Comparison of ENCODE assay signal across 9 mouse cellular contexts in the genomic region with DNA sequence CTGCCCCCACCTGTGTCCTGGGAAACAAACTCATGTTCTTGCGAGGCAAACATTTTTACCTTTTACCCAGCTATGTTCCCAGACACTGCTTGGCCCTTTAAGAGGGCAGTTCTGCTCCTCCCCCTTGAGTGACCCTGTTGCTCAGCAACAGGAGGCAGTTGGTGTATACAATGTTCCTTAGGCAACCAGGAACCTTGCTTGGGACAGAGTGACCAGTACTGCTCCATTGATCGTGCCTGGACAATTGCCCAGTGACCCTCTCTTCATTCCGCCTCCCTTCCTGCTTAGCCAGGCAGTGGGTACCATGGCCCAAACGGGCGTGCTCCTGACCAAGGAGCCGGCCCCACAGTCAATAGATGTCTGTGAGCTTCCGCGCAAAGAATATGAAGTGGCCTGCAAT. TPM values are rescaled to one million over a fixed set of nuclear protein-coding genes. Genes with fewer than 3 reads are reported as not detected.
DNase-seq lines count a peak whose midpoint lies in the region; ATAC-seq and TF ChIP-seq lines count a peak whose summit lies in the region.
"Had no signal": no experiment of that assay in that cellular context is flagged by ENCODE, and none has a peak within 500 bp of the region (broad histone marks: within the 10 kb centered on the region; RNA-seq: fewer than 3 reads in every experiment).

No protein-coding gene starts in this region.

- ATAC-seq in heart, postnatal 0 days (ENCODE audit: insufficient read depth, low read depth): no peak
- ATAC-seq in liver, embryonic 12.5 days: peak; percentile 49; the same call in 1 of the 2 replicates
- no peak for ATAC-seq in megakaryocyte progenitor cell, adult 5-6 weeks (replicated peaks; ENCODE audit: poor library complexity)

- peaks cover 15% of the 10 kb centered on the region; the same call in 1 of the 2 replicates for H3K4me1 ChIP-seq in heart, postnatal 0 days (ENCODE audit: control insufficient read depth, insufficient read depth)
- peaks cover 11% of the 10 kb centered on the region; the same call in 1 of the 2 replicates for H3K4me1 ChIP-seq in liver, embryonic 12.5 days

- H3K4me2 ChIP-seq in heart, postnatal 0 days (ENCODE audit: low read depth, low read length): peak overlapping the region; percentile 50
- H3K4me2 ChIP-seq in liver, embryonic 12.5 days: peak overlapping the region; percentile 32

- H3K27ac ChIP-seq in heart, postnatal 0 days (ENCODE audit: low read depth): no peak overlapping the region
- no peak overlapping the region for H3K27ac ChIP-seq in liver, embryonic 12.5 days
- H3K27ac ChIP-seq: heart, adult 2 months had no signal

- H3K27me3 ChIP-seq in heart, postnatal 0 days (ENCODE audit: control insufficient read depth, insufficient read depth, low read length): peaks cover 25% of the 10 kb centered on the region
- peaks cover 62% of the 10 kb centered on the region for H3K27me3 ChIP-seq in liver, embryonic 12.5 days (replicated peaks)

- WGBS in heart, postnatal 0 days: 32% methylated on average over 8 of the region's 8 CpGs
- WGBS in liver, embryonic 12.5 days (ENCODE audit: insufficient replicate concordance): 41% methylated on average over 8 of the region's 8 CpGs

- no peaks in the 10 kb centered on the region for H3K9me3 ChIP-seq in heart, postnatal 0 days (replicated peaks; ENCODE audit: control insufficient read depth, low read length)
- no peaks in the 10 kb centered on the region for H3K9me3 ChIP-seq in liver, embryonic 12.5 days (replicated peaks)

- TF ChIP-seq EP300 in heart, postnatal 0 days (IDR thresholded peaks at IDR 0.05; ENCODE audit: low read depth): no peak

- H3K9ac ChIP-seq in heart, postnatal 0 days (replicated peaks; ENCODE audit: low read depth, low read length): no peak overlapping the region
- H3K9ac ChIP-seq in liver, embryonic 12.5 days: no peak overlapping the region

- intact Hi-C loops in left cerebral cortex, postnatal 4 days (cut with DNase I): loop anchor here (5.0 to 10.0 kb wide), 2 partner anchors 139 to 177 kb away; a partner anchor contains a TSS

- no peak for TF ChIP-seq CTCF in heart, postnatal 0 days (IDR thresholded peaks at IDR 0.05; ENCODE audit: low read depth)

- DNase-seq in left cerebral cortex, postnatal 4 days: peak; percentile 39
- DNase-seq in left cerebral cortex, adult 11 months (ENCODE audit: low spot score): no peak
- DNase-seq in heart, postnatal 0 days (ENCODE audit: low spot score): peak; percentile 40
- peak; percentile 91 for DNase-seq in retina, postnatal 1 day
- DNase-seq in natural killer cell, adult 2 months (ENCODE audit: low spot score in 2 of 2): no peak

- H3K4me3 ChIP-seq in heart, postnatal 0 days (ENCODE audit: low read depth, low read length): no peak overlapping the region
- no peak overlapping the region for H3K4me3 ChIP-seq in liver, embryonic 12.5 days
- H3K4me3 ChIP-seq: heart, adult 2 months; myocyte had no signal

- H3K36me3 ChIP-seq in heart, postnatal 0 days (replicated peaks; ENCODE audit: control insufficient read depth, insufficient read depth, low read length): no peaks in the 10 kb centered on the region
- no peaks in the 10 kb centered on the region for H3K36me3 ChIP-seq in liver, embryonic 12.5 days

RNA-seq across cellular contexts. Expression of a gene that starts 17.0 kb away (rescaled TPM):
- total RNA-seq in left cerebral cortex, postnatal 4 days (2021): 1 to 10 TPM in 1 of 2 experiments, under 1 TPM in 1; 0.70 to 1.6 TPM
- 1.3 TPM in 1 of 2 replicates, not detected in the other for total RNA-seq in heart, postnatal 0 days (2014; rRNA removed; ENCODE audit: low replicate concordance)
- polyA plus RNA-seq in heart, postnatal 0 days (2015; fragmentation: Nextera tagmentation; extraction: Ambion mirVana): 0.23 and 1.1 TPM in 2 replicates
- not detected in 2 replicates for polyA plus RNA-seq in liver, embryonic 12.5 days (2016; fragmentation: Nextera tagmentation; extraction: Ambion mirVana)
- total RNA-seq in megakaryocyte progenitor cell, adult 5-6 weeks (2015): not detected in 2 replicates
- not detected in 2 replicates for total RNA-seq in megakaryocyte progenitor cell, adult 5-6 weeks (2017)
- total RNA-seq: heart, adult 2 months had no signal
- polyA plus RNA-seq: myocyte had no signal

RNA-seq across cellular contexts. Expression of a gene that starts 25.7 kb away (rescaled TPM):
- under 1 TPM; 0.58 to 0.72 TPM for total RNA-seq in left cerebral cortex, postnatal 4 days (2021)
- 0.12 TPM in 1 of 2 replicates, not detected in the other for total RNA-seq in heart, postnatal 0 days (2014; rRNA removed; ENCODE audit: low replicate concordance)
- not detected in 2 replicates for polyA plus RNA-seq in heart, postnatal 0 days (2015; fragmentation: Nextera tagmentation; extraction: Ambion mirVana)
- polyA plus RNA-seq in liver, embryonic 12.5 days (2016; fragmentation: Nextera tagmentation; extraction: Ambion mirVana): 0.10 TPM in 1 of 2 replicates, not detected in the other
- total RNA-seq in megakaryocyte progenitor cell, adult 5-6 weeks (2015): not detected in 2 replicates
- total RNA-seq in megakaryocyte progenitor cell, adult 5-6 weeks (2017): not detected in 2 replicates
- total RNA-seq: heart, adult 2 months had no signal
- polyA plus RNA-seq: heart, adult 2 months; myocyte had no signal

RNA-seq across cellular contexts. Expression of a gene that starts 37.8 kb away (rescaled TPM):
- 100 to 1,000 TPM in 1 of 2 experiments, 10 to 100 TPM in 1; 96.9 to 103 TPM for total RNA-seq in left cerebral cortex, postnatal 4 days (2021)
- 39.2 and 65.9 TPM in 2 replicates for total RNA-seq in heart, postnatal 0 days (2014; rRNA removed; ENCODE audit: low replicate concordance)
- 3.1 and 3.4 TPM in 2 replicates for polyA plus RNA-seq in heart, postnatal 0 days (2015; fragmentation: Nextera tagmentation; extraction: Ambion mirVana)
- 1.2 and 1.6 TPM in 2 replicates for polyA plus RNA-seq in liver, embryonic 12.5 days (2016; fragmentation: Nextera tagmentation; extraction: Ambion mirVana)
- 0.32 TPM in 1 of 2 replicates, not detected in the other for total RNA-seq in megakaryocyte progenitor cell, adult 5-6 weeks (2015)
- total RNA-seq in megakaryocyte progenitor cell, adult 5-6 weeks (2017): not detected in 2 replicates

Comparison
In these comparisons a context has a peak if more than half of its experiments do, and no peak if none do; other contexts are left out.
1. DNase-seq: peak in left cerebral cortex, postnatal 4 days (single experiment), heart, postnatal 0 days (single experiment) and retina, postnatal 1 day (single experiment); none in left cerebral cortex, adult 11 months (single experiment) and natural killer cell, adult 2 months (0 of 2).
2. RNA of a gene that starts 37.8 kb away (total RNA-seq): 96.9 to 103 TPM in left cerebral cortex, postnatal 4 days and 39.2 to 65.9 TPM in heart, postnatal 0 days; 0.32 TPM in megakaryocyte progenitor cell, adult 5-6 weeks; every median in the first group is over 10 times any median in the second.